Comparison of ENCODE assay signal across 9 mouse cellular contexts in genomic region chr16:30510091-30510490, GRCm38 (mm10). TPM values are rescaled to one million over a fixed set of nuclear protein-coding genes. Genes with fewer than 3 reads are reported as not detected.
DNase-seq lines count a peak whose midpoint lies in the region; ATAC-seq and TF ChIP-seq lines count a peak whose summit lies in the region.
"Had no signal": no experiment of that assay in that cellular context is flagged by ENCODE, and none has a peak within 500 bp of the region (broad histone marks: within the 10 kb centered on the region; RNA-seq: fewer than 3 reads in every experiment).

No protein-coding gene starts in this region.

- H3K36me3 ChIP-seq in lung, embryonic 14.5 days (ENCODE audit: insufficient read depth) = no peaks in the 10 kb centered on the region
- 0 out of 2 replicates have a peak, but pooled peaks cover 6% of the 10 kb centered on the region for H3K36me3 ChIP-seq in embryonic facial prominence, embryonic 13.5 days
- H3K36me3 ChIP-seq in intestine, postnatal 0 days (ENCODE audit: control insufficient read depth, insufficient read depth) = no peaks in the 10 kb centered on the region
- H3K36me3 ChIP-seq in neural tube, embryonic 14.5 days (ENCODE audit: control insufficient read depth, insufficient read depth, low read length) = no peaks in the 10 kb centered on the region

- H3K9ac ChIP-seq in lung, embryonic 14.5 days = peak overlapping the region; percentile 89
- peak overlapping the region; percentile 88 for H3K9ac ChIP-seq in embryonic facial prominence, embryonic 13.5 days
- peak overlapping the region; percentile 69 for H3K9ac ChIP-seq in intestine, postnatal 0 days (ENCODE audit: low read depth, low read length)
- H3K9ac ChIP-seq in neural tube, embryonic 14.5 days (replicated peaks; ENCODE audit: low read depth, low read length) = peak overlapping the region; percentile 91

- no peak for TF ChIP-seq CTCF in lung, embryonic 14.5 days (IDR thresholded peaks at IDR 0.05; ENCODE audit: low read depth)
- TF ChIP-seq CTCF in intestine, postnatal 0 days (IDR thresholded peaks at IDR 0.05; ENCODE audit: low read depth) = no peak

- no peaks in the 10 kb centered on the region; the same call in 1 of the 2 replicates for H3K27me3 ChIP-seq in lung, embryonic 14.5 days (ENCODE audit: insufficient read depth, low read length)
- H3K27me3 ChIP-seq in embryonic facial prominence, embryonic 13.5 days = no peaks in the 10 kb centered on the region
- no peaks in the 10 kb centered on the region for H3K27me3 ChIP-seq in intestine, postnatal 0 days (replicated peaks; ENCODE audit: control insufficient read depth, insufficient read depth, low read length)
- H3K27me3 ChIP-seq in neural tube, embryonic 14.5 days (ENCODE audit: control insufficient read depth, insufficient read depth, low read length) = no peaks in the 10 kb centered on the region

- DNase-seq in lung, embryonic 14.5 days = no peak
- DNase-seq in lung, postnatal 14 days = no peak
- DNase-seq in left cerebral cortex, adult 8-10 months (ENCODE audit: low spot score in 2 of 2) = no peak
- DNase-seq in gastrocnemius, adult 18-20 months (ENCODE audit: low spot score) = no peak
- DNase-seq in layer of hippocampus, postnatal 10 days (ENCODE audit: low spot score in 2 of 2) = no peak

- H3K9me3 ChIP-seq in lung, embryonic 14.5 days (ENCODE audit: low read depth, low read length) = no peaks in the 10 kb centered on the region
- no peaks in the 10 kb centered on the region for H3K9me3 ChIP-seq in embryonic facial prominence, embryonic 13.5 days
- H3K9me3 ChIP-seq in intestine, postnatal 0 days (ENCODE audit: control insufficient read depth) = no peaks in the 10 kb centered on the region
- H3K9me3 ChIP-seq in neural tube, embryonic 14.5 days (ENCODE audit: control insufficient read depth, low read length) = no peaks in the 10 kb centered on the region

- peaks cover 19% of the 10 kb centered on the region for H3K4me1 ChIP-seq in lung, embryonic 14.5 days (ENCODE audit: insufficient read depth)
- H3K4me1 ChIP-seq in embryonic facial prominence, embryonic 13.5 days = peaks cover 26% of the 10 kb centered on the region
- no peaks in the 10 kb centered on the region for H3K4me1 ChIP-seq in intestine, postnatal 0 days (replicated peaks; ENCODE audit: control insufficient read depth, insufficient read depth, low read length)
- 0 out of 2 replicates have a peak, but pooled peaks cover 14% of the 10 kb centered on the region for H3K4me1 ChIP-seq in neural tube, embryonic 14.5 days (ENCODE audit: control insufficient read depth, insufficient read depth, low read length)

- 38% methylated on average over 9 of the region's 9 CpGs for WGBS in lung, embryonic 14.5 days
- WGBS in embryonic facial prominence, embryonic 13.5 days = 40% methylated on average over 9 of the region's 9 CpGs
- 42% methylated on average over 9 of the region's 9 CpGs for WGBS in intestine, postnatal 0 days
- 51% methylated on average over 9 of the region's 9 CpGs for WGBS in neural tube, embryonic 14.5 days

- H3K4me2 ChIP-seq in lung, embryonic 14.5 days = peak overlapping the region; percentile 79
- peak overlapping the region; percentile 71 for H3K4me2 ChIP-seq in embryonic facial prominence, embryonic 13.5 days
- H3K4me2 ChIP-seq in intestine, postnatal 0 days (replicated peaks; ENCODE audit: low read depth) = peak overlapping the region; percentile 74
- H3K4me2 ChIP-seq in neural tube, embryonic 14.5 days (ENCODE audit: low read depth, low read length) = peak overlapping the region; percentile 78

- H3K4me3 ChIP-seq in lung, embryonic 14.5 days (ENCODE audit: low read depth, low read length) = peak overlapping the region; percentile 67
- H3K4me3 ChIP-seq in embryonic facial prominence, embryonic 13.5 days = peak overlapping the region; percentile 68
- H3K4me3 ChIP-seq in intestine, postnatal 0 days (ENCODE audit: low read depth, low read length) = peak overlapping the region; percentile 59
- peak overlapping the region; percentile 69 for H3K4me3 ChIP-seq in neural tube, embryonic 14.5 days (ENCODE audit: low read depth, low read length)

- no peak for ATAC-seq in lung, embryonic 14.5 days (ENCODE audit: insufficient read depth)
- no peak for ATAC-seq in embryonic facial prominence, embryonic 13.5 days (ENCODE audit: insufficient number of reproducible peaks, insufficient read depth, low FRiP score, low TSS enrichment, low read depth)
- ATAC-seq in intestine, postnatal 0 days = no peak
- ATAC-seq in neural tube, embryonic 14.5 days (ENCODE audit: low read depth) = no peak

- peak overlapping the region; percentile 93; the same call in 1 of the 2 replicates for H3K27ac ChIP-seq in lung, embryonic 14.5 days (ENCODE audit: low read depth)
- peak overlapping the region; percentile 93 for H3K27ac ChIP-seq in embryonic facial prominence, embryonic 13.5 days
- peak overlapping the region; percentile 86; the same call in 1 of the 2 replicates for H3K27ac ChIP-seq in intestine, postnatal 0 days (ENCODE audit: low read depth, low read length)
- peak overlapping the region; percentile 95 for H3K27ac ChIP-seq in neural tube, embryonic 14.5 days (ENCODE audit: low read depth, low read length)

RNA-seq across cellular contexts. Expression of gene Tmem44, which starts 40.6 kb away (rescaled TPM):
- 25.4 and 27.1 TPM in 2 replicates for polyA plus RNA-seq in lung, embryonic 14.5 days (2014; fragmentation: Nextera tagmentation; extraction: Ambion mirVana)
- polyA plus RNA-seq in embryonic facial prominence, embryonic 13.5 days (2015; fragmentation: Nextera tagmentation; extraction: Ambion mirVana) = 32.5 and 32.7 TPM in 2 replicates
- 2.9 and 3.1 TPM in 2 replicates for polyA plus RNA-seq in intestine, postnatal 0 days (2015; fragmentation: Nextera tagmentation; extraction: Ambion mirVana)
- polyA plus RNA-seq in neural tube, embryonic 14.5 days (2014; fragmentation: Nextera tagmentation; extraction: Ambion mirVana) = 65.0 and 73.8 TPM in 2 replicates
- 10 to 100 TPM; 52.0 to 52.9 (median 52.4) TPM for total RNA-seq in left cerebral cortex, adult 8-10 months (2022)
- total RNA-seq in gastrocnemius, adult 18-20 months (2021) = 1 to 10 TPM; 1.3 to 1.9 TPM
- total RNA-seq in layer of hippocampus, postnatal 10 days (2021) = 10 to 100 TPM; 55.9 to 61.6 TPM
- total RNA-seq: neutrophil, adult 5-6 weeks had no signal
